Mouse (Mus musculus) c-Kit-positive CD71-negative TER-119-negative erythroid progenitor cells, embryonic 14.5 days (primary cell): ENCODE results near the gene Cldnd1.

ENCODE experiments used
- DNase-seq: peaks from one replicate; pipeline ENCODE4 v3.0.0-alpha.2; 2013; ENCODE audit warnings: low read depth

Cldnd1 gene

GRCm38 (mm10) chr16:58708601-58709475 lies 18.9 kb upstream of the Cldnd1 start:
- no peak for DNase-seq

GRCm38 (mm10) chr16:58709536-58709935 lies 18.2 kb upstream of the Cldnd1 start:
- no peak for DNase-seq

GRCm38 (mm10) chr16:58712221-58712620 lies 15.5 kb upstream of the Cldnd1 start:
- no peak for DNase-seq

GRCm38 (mm10) chr16:58713128-58713527 lies 14.6 kb upstream of the Cldnd1 start:
- DNase-seq, result no peak

GRCm38 (mm10) chr16:58715018-58715417 lies 12.7 kb upstream of the Cldnd1 start:
- no peak for DNase-seq

- DNase-seq, result no peak
Measured at GRCm38 (mm10) chr16:58718666-58719120, 9.0 kb upstream of the Cldnd1 start, which contains the start of gene Gpr15. TSS of gene Gpr15 (minus strand) at chr16:58719070.

- no peak for DNase-seq
Measured at GRCm38 (mm10) chr16:58722292-58722691, 5.4 kb upstream of the Cldnd1 start.

GRCm38 (mm10) chr16:58726680-58727476 lies 832 bp upstream of the Cldnd1 start:
- no peak for DNase-seq

GRCm38 (mm10) chr16:58728176-58728671 lies 514 bp downstream of the Cldnd1 start:
- DNase-seq, result no peak

GRCm38 (mm10) chr16:58738205-58738604 lies 10.5 kb downstream of the Cldnd1 start:
- DNase-seq, result no peak

- DNase-seq, result no peak
Measured at GRCm38 (mm10) chr16:58738800-58739199, 11.1 kb downstream of the Cldnd1 start.

- DNase-seq, result no peak
Measured at GRCm38 (mm10) chr16:58740751-58741150, 13.0 kb downstream of the Cldnd1 start.

GRCm38 (mm10) chr16:58746715-58747114 lies 19.0 kb downstream of the Cldnd1 start:
- DNase-seq, result no peak

- DNase-seq, result no peak
Measured at GRCm38 (mm10) chr16:58751314-58751713, 23.6 kb downstream of the Cldnd1 start.

- no peak for DNase-seq
Measured at GRCm38 (mm10) chr16:58756191-58756590, 28.5 kb downstream of the Cldnd1 start.

GRCm38 (mm10) chr16:58763076-58763475 lies 35.4 kb downstream of the Cldnd1 start, which contains the start of gene Olfr172:
TSS of gene Olfr172 (minus strand) at chr16:58763176.
- no peak for DNase-seq
